Mouse (Mus musculus): ENCODE results near the gene Smad6. TPM values are rescaled to one million over a fixed set of nuclear protein-coding genes. Genes with fewer than 3 reads are reported as not detected.

Gene Smad6
- polyA plus RNA-seq, 1 experiment from 2014 or later: 4.4 TPM

- Histone ChIP-seq H3K4me1 (no peaks in the 10 kb centered on the region), H3K27me3 (ENCODE audit: low read depth, poor library complexity, severe bottlenecking) (no peaks in the 10 kb centered on the region), H3K4me3 (no peak overlapping the region), H3K27ac (replicated peaks) (no peak overlapping the region), H3K36me3 (no peaks in the 10 kb centered on the region), H3K9me3 (replicated peaks) (no peaks in the 10 kb centered on the region)
- 71% methylated on average over 9 of the region's 9 CpGs for WGBS
- DNase-seq (ENCODE audit: low spot score): no peak
Observed at GRCm38 (mm10) chr9:63912051-63912450, 109.8 kb downstream of the Smad6 start.

DNA sequence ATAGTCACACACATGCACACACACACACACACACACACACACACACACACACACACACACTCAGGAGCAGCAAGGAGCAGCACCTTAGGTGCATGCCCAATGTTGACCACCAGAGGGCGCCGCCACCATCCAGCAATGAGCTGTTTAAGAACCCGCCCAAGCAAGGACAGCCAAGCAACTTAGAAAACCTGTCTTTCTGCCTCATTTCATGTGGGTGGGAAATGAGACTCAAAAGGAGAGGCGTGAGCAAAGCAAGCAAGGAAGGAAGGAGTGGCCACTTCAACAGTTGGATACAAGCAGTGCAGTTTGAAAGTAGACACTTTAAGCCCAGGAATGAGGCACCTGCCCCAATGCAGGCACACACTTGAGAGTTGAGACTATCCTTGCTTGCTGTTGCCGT lies 112.2 kb downstream of the Smad6 start:
- no peaks in the 10 kb centered on the region for H3K4me1 ChIP-seq
- peak; percentile 80 for DNase-seq (ENCODE audit: low spot score)
- no peaks in the 10 kb centered on the region for H3K27me3 ChIP-seq (ENCODE audit: low read depth, poor library complexity, severe bottlenecking)
- no peaks in the 10 kb centered on the region for H3K9me3 ChIP-seq (replicated peaks)
- 18% methylated on average over 5 of the region's 5 CpGs for WGBS
- H3K27ac ChIP-seq (replicated peaks): no peak overlapping the region
- no peak overlapping the region for H3K4me3 ChIP-seq
- H3K36me3 ChIP-seq: no peaks in the 10 kb centered on the region

DNA sequence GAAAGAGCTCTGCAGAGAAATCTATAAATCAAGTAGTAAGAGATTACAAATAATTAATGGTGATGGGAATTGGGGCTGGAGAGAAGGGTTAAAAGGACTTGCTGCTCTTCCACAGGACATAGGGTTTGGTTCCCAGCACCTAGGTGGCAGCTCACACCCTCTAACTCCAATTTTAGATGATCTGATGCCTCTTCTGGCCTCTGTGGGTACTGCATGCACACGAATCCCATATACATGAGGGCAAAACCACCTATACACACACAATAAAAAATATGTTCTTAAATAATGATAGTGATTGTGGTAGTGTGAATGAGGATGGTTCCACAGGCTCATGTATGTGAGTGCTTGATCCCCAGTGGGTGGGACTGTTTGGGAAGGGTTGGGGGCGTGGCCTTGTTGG lies 117.3 kb downstream of the Smad6 start:
- H3K27ac ChIP-seq (replicated peaks): no peak overlapping the region
- WGBS: 84% methylated on average over 2 of the region's 2 CpGs

More for the DNA sequence above, 117.3 kb downstream of the Smad6 start:
- Histone ChIP-seq H3K36me3 (no peaks in the 10 kb centered on the region), H3K4me1 (no peaks in the 10 kb centered on the region), H3K27me3 (ENCODE audit: low read depth, poor library complexity, severe bottlenecking) (no peaks in the 10 kb centered on the region), H3K4me3 (no peak overlapping the region), H3K9me3 (replicated peaks) (no peaks in the 10 kb centered on the region; the same call in 1 of the 2 replicates)
- no peak for DNase-seq (ENCODE audit: low spot score)

Other genes with a start within 250 kb of the Smad6 start
- gene Lctl, start 95.1 kb upstream of the Smad6 start, polyA plus RNA-seq (2016; fragmentation: Nextera tagmentation; extraction: Ambion mirVana): 0.14 TPM in 1 of 2 replicates, not detected in the other
- 42.6 and 42.8 TPM in 2 replicates for gene Zwilch, start 151.0 kb upstream of the Smad6 start, polyA plus RNA-seq (2016; fragmentation: Nextera tagmentation; extraction: Ambion mirVana)
- 1,053 and 1,229 TPM in 2 replicates for gene Rpl4, start 151.3 kb upstream of the Smad6 start, polyA plus RNA-seq (2016; fragmentation: Nextera tagmentation; extraction: Ambion mirVana)
- gene Snapc5, start 157.2 kb upstream of the Smad6 start, polyA plus RNA-seq (2016; fragmentation: Nextera tagmentation; extraction: Ambion mirVana): 40.0 and 42.3 TPM in 2 replicates
- gene Uchl4, start 213.1 kb upstream of the Smad6 start, polyA plus RNA-seq (2016; fragmentation: Nextera tagmentation; extraction: Ambion mirVana): 3.0 and 3.1 TPM in 2 replicates
- gene Map2k1, start 231.6 kb upstream of the Smad6 start, polyA plus RNA-seq (2016; fragmentation: Nextera tagmentation; extraction: Ambion mirVana): 75.9 and 86.7 TPM in 2 replicates

Measured in midbrain, embryonic 10.5 days (tissue).